ENCODE assay signal across 8 mouse cellular contexts in the genomic region with DNA sequence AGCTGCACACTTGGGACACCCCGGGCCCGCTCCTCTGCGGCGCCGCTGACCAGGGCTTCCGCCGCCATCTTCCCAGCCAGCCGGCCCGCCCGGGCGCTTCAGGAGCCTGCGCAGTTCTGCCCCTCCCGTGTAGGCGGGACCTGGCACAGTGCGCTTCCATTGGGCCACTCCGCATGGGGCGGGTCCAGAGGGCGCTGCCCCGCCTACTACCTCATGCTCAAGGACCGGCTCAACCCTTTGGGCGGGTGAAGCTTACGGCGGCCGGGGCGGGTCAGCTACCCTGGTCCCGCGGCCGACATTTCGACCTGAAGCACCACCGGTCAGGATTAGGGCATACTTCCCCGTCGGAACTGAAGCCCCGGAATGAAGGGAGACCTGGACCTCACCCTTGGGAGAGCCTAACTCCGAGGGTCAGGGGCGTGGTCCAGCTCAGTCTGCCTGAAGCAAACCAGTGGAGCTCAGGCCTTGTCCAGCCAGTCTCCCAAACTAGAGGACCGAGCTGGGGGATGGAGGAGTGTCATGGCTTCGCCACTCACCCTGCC. TPM values are rescaled to one million over a fixed set of nuclear protein-coding genes. Genes with fewer than 3 reads are reported as not detected.
DNase-seq lines count a peak whose midpoint lies in the region; ATAC-seq and TF ChIP-seq lines count a peak whose summit lies in the region.

A gene (minus strand): TSS at position 122 of the 542 bp plus-strand sequence.

- peak; percentile 97 for DNase-seq in 3T3-L1 (ENCODE audit: low read depth, low spot score)
- peak; percentile 89 to 97 for DNase-seq in adrenal gland, postnatal 4 days (ENCODE audit: low spot score in 2 of 2)
- DNase-seq in embryonic facial prominence, embryonic 14.5 days (ENCODE audit: low spot score): peak; percentile 99
- peak; percentile 98 to 100 for DNase-seq in heart, adult 2 months
- peak; percentile 98 to 99 for DNase-seq in kidney, adult 8-10 months
- DNase-seq in spleen, postnatal 10 days (ENCODE audit: low spot score in 2 of 2): peak; percentile 92 to 99

- no peaks in the 10 kb centered on the region for H3K27me3 ChIP-seq in embryonic facial prominence, embryonic 14.5 days (replicated peaks; ENCODE audit: control insufficient read depth, insufficient read depth, low read length)
- H3K27me3 ChIP-seq in heart, adult 2 months (ENCODE audit: control insufficient read depth, insufficient read depth, low read length): no peaks in the 10 kb centered on the region
- H3K27me3 ChIP-seq in limb, embryonic 13.5 days: no peaks in the 10 kb centered on the region
- H3K27me3 ChIP-seq in midbrain, embryonic 16.5 days (ENCODE audit: control insufficient read depth, insufficient read depth, low read depth, low read length): no peaks in the 10 kb centered on the region

- WGBS in embryonic facial prominence, embryonic 14.5 days: under 1% methylated on average over 26 of the region's 37 CpGs
- WGBS in heart, adult 2 months: 2% methylated on average over 37 of the region's 37 CpGs
- WGBS in limb, embryonic 13.5 days: 1% methylated on average over 37 of the region's 37 CpGs
- 1% methylated on average over 32 of the region's 37 CpGs for WGBS in midbrain, embryonic 16.5 days

- peak; percentile 100 for ATAC-seq in embryonic facial prominence, embryonic 14.5 days (ENCODE audit: low read depth)
- peak; percentile 100 for ATAC-seq in limb, embryonic 13.5 days (ENCODE audit: low FRiP score, low read depth)
- peak; percentile 99 for ATAC-seq in midbrain, embryonic 16.5 days

- intact Hi-C loops in heart, adult 2 months (cut with DNase I): loop anchor here (2.0 to 5.0 kb wide), 2 partner anchors 40 to 103 kb away; a partner anchor contains a TSS

- H3K4me3 ChIP-seq in embryonic facial prominence, embryonic 14.5 days (ENCODE audit: low read depth, low read length): peak within 1 kb of the TSS; percentile 89
- peak within 1 kb of the TSS; percentile 71 for H3K4me3 ChIP-seq in heart, adult 2 months
- peak within 1 kb of the TSS; percentile 94 for H3K4me3 ChIP-seq in limb, embryonic 13.5 days
- H3K4me3 ChIP-seq in midbrain, embryonic 16.5 days (ENCODE audit: low read depth, low read length): peak within 1 kb of the TSS; percentile 95

- peak within 1 kb of the TSS; percentile 93 for H3K4me2 ChIP-seq in embryonic facial prominence, embryonic 14.5 days (ENCODE audit: low read depth, low read length)
- peak within 1 kb of the TSS; percentile 91 for H3K4me2 ChIP-seq in limb, embryonic 13.5 days (replicated peaks)
- peak within 1 kb of the TSS; percentile 97 for H3K4me2 ChIP-seq in midbrain, embryonic 16.5 days (ENCODE audit: low read length)

- TF ChIP-seq POLR2A in heart, adult 2 months (IDR thresholded peaks at IDR 0.05; ENCODE audit: insufficient read depth, low read depth, low read length): peak; percentile 74; the same call in 1 of the 2 replicates

- no peak within 1 kb of the TSS; the same call in 1 of the 2 replicates for H3K27ac ChIP-seq in embryonic facial prominence, embryonic 14.5 days (replicated peaks; ENCODE audit: low read depth, low read length)
- peak within 1 kb of the TSS; percentile 87 for H3K27ac ChIP-seq in heart, adult 2 months
- H3K27ac ChIP-seq in limb, embryonic 13.5 days: peak within 1 kb of the TSS; percentile 15; the same call in 1 of the 2 replicates
- peak within 1 kb of the TSS; percentile 50; the same call in 1 of the 2 replicates for H3K27ac ChIP-seq in midbrain, embryonic 16.5 days (ENCODE audit: low read length)

- peak within 1 kb of the TSS; percentile 82 for H3K9ac ChIP-seq in embryonic facial prominence, embryonic 14.5 days (ENCODE audit: low read depth, low read length)
- H3K9ac ChIP-seq in heart, adult 2 months (ENCODE audit: low read depth, low read length): peak within 1 kb of the TSS; percentile 87
- peak within 1 kb of the TSS; percentile 92 for H3K9ac ChIP-seq in limb, embryonic 13.5 days
- H3K9ac ChIP-seq in midbrain, embryonic 16.5 days (ENCODE audit: low read depth, low read length): peak within 1 kb of the TSS; percentile 92

- peak; percentile 58; the same call in 1 of the 2 replicates for TF ChIP-seq EP300 in heart, adult 2 months (IDR thresholded peaks at IDR 0.05; ENCODE audit: insufficient read depth, low read depth, low read length)

- TF ChIP-seq CTCF in heart, adult 2 months (IDR thresholded peaks at IDR 0.05): no peak

- no peaks in the 10 kb centered on the region for H3K9me3 ChIP-seq in embryonic facial prominence, embryonic 14.5 days (ENCODE audit: control insufficient read depth, low read length)
- no peaks in the 10 kb centered on the region for H3K9me3 ChIP-seq in limb, embryonic 13.5 days
- no peaks in the 10 kb centered on the region for H3K9me3 ChIP-seq in midbrain, embryonic 16.5 days (replicated peaks; ENCODE audit: control insufficient read depth, low read length, poor library complexity, severe bottlenecking)

- H3K79me2 ChIP-seq in heart, adult 2 months (replicated peaks; ENCODE audit: control insufficient read depth, insufficient read depth, low read length): peaks cover 19% of the 10 kb centered on the region

- no peaks in the 10 kb centered on the region for H3K36me3 ChIP-seq in embryonic facial prominence, embryonic 14.5 days (ENCODE audit: control insufficient read depth, insufficient read depth, low read length)
- no peaks in the 10 kb centered on the region for H3K36me3 ChIP-seq in heart, adult 2 months (ENCODE audit: control insufficient read depth, insufficient read depth, low read length)
- no peaks in the 10 kb centered on the region for H3K36me3 ChIP-seq in limb, embryonic 13.5 days
- no peaks in the 10 kb centered on the region for H3K36me3 ChIP-seq in midbrain, embryonic 16.5 days (ENCODE audit: control insufficient read depth, insufficient read depth, low read length)

- H3K4me1 ChIP-seq in embryonic facial prominence, embryonic 14.5 days (ENCODE audit: control insufficient read depth, insufficient read depth, low read length): peaks cover 15% of the 10 kb centered on the region
- peaks cover 21% of the 10 kb centered on the region for H3K4me1 ChIP-seq in heart, adult 2 months (ENCODE audit: control insufficient read depth, insufficient read depth, low read length)
- H3K4me1 ChIP-seq in limb, embryonic 13.5 days: peaks cover 27% of the 10 kb centered on the region
- H3K4me1 ChIP-seq in midbrain, embryonic 16.5 days (ENCODE audit: control insufficient read depth, insufficient read depth, low read length): peaks cover 31% of the 10 kb centered on the region

RNA-seq across cellular contexts. Expression of the gene that starts here (rescaled TPM):
- total RNA-seq in adrenal gland, postnatal 4 days (2021): 100 to 1,000 TPM; 108 to 111 TPM
- polyA plus RNA-seq in embryonic facial prominence, embryonic 14.5 days (2014; fragmentation: Nextera tagmentation; extraction: Ambion mirVana): 58.2 and 65.6 TPM in 2 replicates
- total RNA-seq in heart, adult 2 months (2021): 10 to 100 TPM; 61.3 to 63.6 TPM
- polyA plus RNA-seq in heart, adult 2 months (2012; rRNA removed): 116 and 150 TPM in 2 replicates
- 62.8 and 66.3 TPM in 2 replicates for polyA plus RNA-seq in limb, embryonic 13.5 days (2015; fragmentation: Nextera tagmentation; extraction: Ambion mirVana)
- 92.9 and 101 TPM in 2 replicates for polyA plus RNA-seq in midbrain, embryonic 16.5 days (2015; fragmentation: Nextera tagmentation; extraction: Ambion mirVana)
